Mouse (Mus musculus): ENCODE data around the gene Lrrc10b.
A peak's percentile ranks its signal among the peaks of the same experiment; 100 is the strongest.

Lrrc10b gene

GRCm38 (mm10) chr19:10444685-10445369 lies 12.4 kb downstream of the Lrrc10b start:
- no peak for DNase-seq (ENCODE audit: low read depth, low spot score)

GRCm38 (mm10) chr19:10437521-10437920 lies 19.8 kb downstream of the Lrrc10b start:
- DNase-seq (ENCODE audit: low read depth, low spot score) = peak; percentile 58

- DNase-seq (ENCODE audit: low read depth, low spot score) = no peak
These were observed 20.5 kb downstream of the Lrrc10b start for GRCm38 (mm10) chr19:10436726-10437125.

- peak; percentile 82 for DNase-seq (ENCODE audit: low read depth, low spot score)
These were observed 21.4 kb downstream of the Lrrc10b start for GRCm38 (mm10) chr19:10435908-10436307.

- no peak for DNase-seq (ENCODE audit: low read depth, low spot score)
These were observed 22.3 kb downstream of the Lrrc10b start for GRCm38 (mm10) chr19:10434927-10435326.

GRCm38 (mm10) chr19:10433879-10434540 lies 23.3 kb downstream of the Lrrc10b start:
- no peak for DNase-seq (ENCODE audit: low read depth, low spot score)

- DNase-seq (ENCODE audit: low read depth, low spot score) = no peak
These were observed 24.0 kb downstream of the Lrrc10b start for GRCm38 (mm10) chr19:10433225-10433624.

- DNase-seq (ENCODE audit: low read depth, low spot score) = no peak
These were observed 25.4 kb downstream of the Lrrc10b start for GRCm38 (mm10) chr19:10431841-10432240.

- no peak for DNase-seq (ENCODE audit: low read depth, low spot score)
These were observed 25.9 kb downstream of the Lrrc10b start for GRCm38 (mm10) chr19:10431410-10431809.

- DNase-seq (ENCODE audit: low read depth, low spot score) = no peak
These were observed 27.9 kb downstream of the Lrrc10b start for GRCm38 (mm10) chr19:10429371-10429770.

GRCm38 (mm10) chr19:10427431-10427830 lies 29.8 kb downstream of the Lrrc10b start:
- no peak for DNase-seq (ENCODE audit: low read depth, low spot score)

GRCm38 (mm10) chr19:10426793-10427192 lies 30.5 kb downstream of the Lrrc10b start:
- no peak for DNase-seq (ENCODE audit: low read depth, low spot score)

GRCm38 (mm10) chr19:10426312-10426711 lies 31.0 kb downstream of the Lrrc10b start:
- DNase-seq (ENCODE audit: low read depth, low spot score) = no peak

- no peak for DNase-seq (ENCODE audit: low read depth, low spot score)
These were observed 31.6 kb downstream of the Lrrc10b start for GRCm38 (mm10) chr19:10425484-10426270.

- DNase-seq (ENCODE audit: low read depth, low spot score) = no peak
These were observed 32.5 kb downstream of the Lrrc10b start for GRCm38 (mm10) chr19:10424751-10425150.

GRCm38 (mm10) chr19:10421986-10422976 lies 35.0 kb downstream of the Lrrc10b start:
- DNase-seq (ENCODE audit: low read depth, low spot score) = no peak

GRCm38 (mm10) chr19:10417436-10417835 lies 39.8 kb downstream of the Lrrc10b start:
- no peak for DNase-seq (ENCODE audit: low read depth, low spot score)

- DNase-seq (ENCODE audit: low read depth, low spot score) = no peak
These were observed 40.4 kb downstream of the Lrrc10b start for GRCm38 (mm10) chr19:10416889-10417288.

- DNase-seq (ENCODE audit: low read depth, low spot score) = no peak
These were observed 41.8 kb downstream of the Lrrc10b start for GRCm38 (mm10) chr19:10415508-10415907.

- DNase-seq (ENCODE audit: low read depth, low spot score) = peak; percentile 81
These were observed 43.5 kb downstream of the Lrrc10b start for GRCm38 (mm10) chr19:10413701-10414242.
